Mouse (Mus musculus) left cerebral cortex, adult 9 months (tissue): ENCODE results near the gene Rabgap1.
"Not testable (repeated sequence)": the region's sequence is repeated elsewhere in the genome, so short reads cannot be mapped to it uniquely, and the experiment has no call there.

Experiments used
- DNase-seq, 2 experiments: peaks; one replicate each; pipeline ENCODE4 v3.0.0; 2022; ENCODE audit warnings: low spot score in 2 of 2

The Rabgap1 gene

DNA sequence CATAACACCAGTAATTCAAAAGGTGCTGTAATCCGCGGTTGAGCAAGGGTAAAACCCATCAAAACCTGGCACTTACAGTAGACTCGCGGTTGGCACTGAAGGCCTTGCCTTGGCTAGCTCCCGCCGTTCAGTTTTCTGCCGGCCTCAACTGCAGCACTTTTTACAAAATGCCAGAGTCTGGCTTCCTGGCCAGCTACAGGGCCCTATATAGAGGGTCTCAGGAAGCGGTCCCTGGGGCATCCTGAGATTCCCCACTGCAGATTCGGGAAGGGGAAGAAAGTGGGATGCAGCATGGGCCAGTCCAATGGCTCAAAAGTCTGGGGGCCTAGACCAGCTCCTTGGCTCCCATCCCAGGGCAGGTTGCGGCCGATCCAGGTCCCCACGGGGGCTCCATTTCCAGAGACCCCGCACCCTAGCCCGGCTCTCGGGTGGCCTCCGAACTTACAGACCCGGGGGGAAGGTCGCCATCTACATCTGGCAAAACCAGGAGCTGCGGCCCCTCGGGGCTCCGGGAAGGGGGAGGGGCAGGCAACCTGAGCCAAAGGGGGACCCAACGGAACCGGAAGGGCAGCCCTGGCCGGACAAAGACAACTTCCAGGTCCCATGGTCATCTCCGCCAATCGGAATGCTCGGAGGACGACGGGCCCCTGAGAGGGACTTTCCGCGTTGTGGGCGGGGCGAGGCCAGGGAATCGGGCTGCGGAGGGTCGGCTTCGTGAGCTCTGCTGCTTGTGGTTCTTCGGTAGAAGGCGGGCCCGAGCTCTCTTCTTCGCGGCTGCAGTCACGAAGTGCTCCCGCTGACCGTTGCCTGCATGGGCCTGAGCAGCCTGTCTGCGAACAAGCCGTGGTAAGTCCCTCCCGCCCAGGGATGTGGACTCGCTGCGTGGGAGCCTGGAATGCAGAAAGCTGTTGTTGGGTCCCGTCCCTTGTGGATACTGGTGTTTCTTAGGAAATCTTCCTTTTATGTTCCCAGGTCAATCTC, at the start of gene Rabgap1, which contains the start of the genes Zbtb26 and Zbtb6:
Gene Rabgap1, plus strand, starts transcription at position 669 of the 981 bp plus-strand sequence.
Gene Zbtb26, minus strand, starts transcription at position 525 of the 981 bp plus-strand sequence.
Gene Zbtb6, minus strand, starts transcription at position 561 of the 981 bp plus-strand sequence.
- peak; percentile 87 to 96 for DNase-seq

DNA sequence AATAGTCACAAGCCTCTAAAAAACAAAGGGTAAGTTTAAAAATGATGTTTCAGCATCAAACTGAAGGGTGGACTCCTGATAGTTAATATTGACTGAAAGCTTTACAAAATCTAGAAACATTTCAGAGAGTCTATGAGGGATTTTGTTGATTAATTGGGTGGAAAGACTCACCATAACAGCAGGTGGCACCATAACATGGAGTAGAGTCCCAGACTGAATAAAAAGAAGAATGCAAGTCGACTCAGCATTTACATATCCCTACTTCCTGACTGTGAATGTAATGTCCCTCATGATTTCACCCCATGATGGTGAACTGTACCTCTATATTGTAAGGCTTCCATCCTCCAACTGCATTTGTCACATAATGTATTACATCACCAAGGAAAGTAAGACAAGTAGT, 47.5 kb upstream of the Rabgap1 start:
- DNase-seq, result no peak

DNA sequence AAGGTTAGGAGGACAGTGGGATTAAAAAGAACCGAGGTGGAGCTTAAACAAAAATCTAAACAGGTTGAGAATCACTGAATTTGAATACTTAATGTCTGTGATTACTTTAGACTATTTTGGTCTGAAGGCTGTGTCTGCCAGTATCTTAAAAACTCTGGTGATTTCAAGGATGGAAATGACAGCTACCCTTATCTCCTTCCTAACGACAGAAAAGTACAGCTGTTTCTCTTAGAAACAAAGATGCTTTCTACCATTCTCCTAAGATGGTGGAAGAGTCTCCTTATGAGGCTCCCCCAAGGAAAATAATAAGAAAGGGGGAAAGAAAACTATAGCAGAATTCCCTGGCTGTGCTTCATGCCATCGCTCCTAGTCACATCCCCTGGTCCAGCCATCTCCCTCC, 21.2 kb upstream of the Rabgap1 start:
- no peak for DNase-seq

DNA sequence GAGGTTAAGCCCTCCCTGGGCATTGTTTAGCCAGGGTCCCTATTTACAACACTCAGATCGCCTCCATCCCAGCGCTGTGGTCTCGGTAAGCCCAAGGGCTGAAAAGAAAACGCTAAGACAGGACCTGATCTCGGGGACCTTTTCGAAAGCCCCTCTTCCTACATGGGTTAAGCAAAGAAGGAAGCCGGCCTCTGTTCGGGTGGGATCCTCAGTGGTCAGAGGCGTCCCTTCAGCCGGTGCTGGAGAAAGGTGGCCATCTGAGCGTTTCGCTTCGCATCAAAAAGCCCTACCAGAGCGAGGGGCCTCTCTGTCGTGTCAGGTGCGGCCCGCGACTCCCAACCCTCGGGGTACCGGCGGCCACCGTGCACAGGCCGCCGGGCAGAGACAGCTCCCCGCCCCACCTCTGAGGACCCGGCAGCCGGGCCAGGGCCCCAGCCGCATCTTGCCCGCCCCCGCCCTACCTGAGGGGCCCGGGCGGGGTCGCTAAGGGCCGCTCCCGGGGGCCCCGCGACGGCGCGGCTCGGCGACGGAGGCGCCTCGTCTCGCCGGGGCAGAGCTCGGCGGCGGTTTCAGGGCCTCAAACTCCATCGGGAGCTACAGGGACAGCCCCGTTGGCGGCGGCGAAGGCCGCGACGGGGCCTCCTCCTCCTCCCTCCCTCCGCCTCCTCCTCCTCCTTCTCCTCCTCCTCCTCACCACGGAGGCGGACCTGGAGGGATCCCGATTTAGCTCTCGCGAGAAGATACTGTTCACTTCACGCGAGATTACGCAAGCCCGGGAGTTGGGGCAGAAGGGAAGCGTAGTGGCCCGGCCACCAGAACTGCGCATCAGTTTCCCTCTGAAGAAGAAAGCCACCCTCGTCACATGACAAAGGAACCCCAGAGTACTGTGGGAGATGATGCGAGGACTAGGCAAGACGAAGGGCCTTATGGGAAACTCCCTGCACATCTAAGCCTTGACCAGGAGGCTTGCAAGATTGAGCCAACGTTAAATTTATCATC, 20.5 kb upstream of the Rabgap1 start, which contains the start of gene Rc3h2:
Gene Rc3h2, minus strand, starts transcription at position 598 of the 999 bp plus-strand sequence.
- peak; percentile 96 to 97 for DNase-seq

DNA sequence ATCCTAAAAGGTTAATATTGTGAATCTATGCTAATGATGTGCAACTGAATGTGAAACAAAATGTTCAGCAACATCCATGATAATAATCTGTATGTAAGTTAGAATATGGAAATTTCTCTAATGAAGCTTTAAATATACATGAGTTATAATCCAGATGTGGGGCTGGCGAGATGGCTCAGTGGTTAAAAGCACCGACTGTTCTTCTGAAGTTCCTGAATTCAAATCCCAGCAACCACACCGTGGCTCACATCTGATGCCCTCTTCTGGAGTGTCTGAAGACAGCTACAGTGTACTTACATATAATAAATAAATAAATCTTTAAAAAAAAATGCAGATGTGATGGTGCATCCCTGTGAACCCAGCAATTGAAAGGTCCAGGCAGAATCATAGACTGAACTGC, 19.4 kb upstream of the Rabgap1 start:
- no peak for DNase-seq

DNA sequence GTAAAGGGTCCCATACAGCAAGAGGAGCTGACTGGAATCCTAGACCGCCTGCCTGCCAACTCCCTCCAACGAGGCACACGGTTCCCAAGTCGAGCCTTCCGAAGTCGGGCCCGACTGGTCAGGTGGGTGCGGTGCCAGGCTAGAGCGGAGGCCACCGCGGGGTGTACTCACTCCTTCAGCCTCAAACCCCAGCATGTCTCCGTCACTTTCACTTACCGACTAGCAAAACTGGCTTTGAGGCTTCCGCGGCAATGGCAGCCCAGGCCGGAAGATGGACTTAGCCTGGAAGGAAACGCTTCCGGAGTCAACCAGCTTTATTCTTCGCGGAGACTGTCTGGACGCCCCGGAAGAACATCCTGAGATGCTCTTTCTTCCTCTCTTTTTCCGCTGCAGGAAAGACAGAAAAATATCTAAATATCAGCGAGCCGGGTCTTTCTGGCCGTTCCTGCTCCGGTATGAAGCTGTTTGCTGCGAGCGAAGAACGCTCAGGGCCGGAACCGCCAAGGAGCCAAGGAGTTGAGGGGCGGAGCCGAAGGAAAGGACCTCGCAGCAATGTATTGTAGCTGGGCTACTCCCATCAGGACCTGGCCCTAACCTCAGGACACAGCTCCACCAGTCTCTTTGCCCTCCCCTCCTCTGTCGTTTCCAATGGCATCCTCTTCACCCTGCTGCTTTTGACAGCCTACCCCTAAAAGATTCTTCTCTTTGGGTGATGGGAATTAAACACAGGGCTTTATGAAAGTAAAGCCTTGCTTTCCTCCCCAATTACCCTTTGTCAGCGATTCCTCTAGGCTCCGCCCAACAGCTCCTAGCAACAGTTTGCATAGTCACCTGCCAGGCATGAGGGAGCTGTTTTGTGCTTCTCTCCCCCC, 12.2 kb upstream of the Rabgap1 start:
- peak; percentile 71 to 86 for DNase-seq

DNA sequence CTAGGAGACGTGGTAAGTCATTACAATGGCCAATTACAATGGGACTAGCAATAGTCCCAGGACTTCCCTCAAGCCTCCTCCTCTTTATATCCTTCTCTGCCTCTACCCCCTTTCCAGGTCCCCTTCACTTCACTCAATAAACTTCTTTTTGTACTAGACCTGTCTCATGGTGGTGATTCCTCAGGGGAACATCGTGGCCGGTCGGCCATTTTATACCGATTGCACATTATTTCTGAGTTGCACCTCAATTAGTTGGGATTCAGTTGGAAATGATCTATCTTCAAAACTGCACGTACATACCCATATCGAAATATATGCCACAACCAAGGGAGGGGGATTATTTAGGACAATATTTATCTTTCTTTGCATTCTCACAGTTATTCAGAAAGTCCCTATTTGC, 11.5 kb upstream of the Rabgap1 start:
- DNase-seq, result no peak

DNA sequence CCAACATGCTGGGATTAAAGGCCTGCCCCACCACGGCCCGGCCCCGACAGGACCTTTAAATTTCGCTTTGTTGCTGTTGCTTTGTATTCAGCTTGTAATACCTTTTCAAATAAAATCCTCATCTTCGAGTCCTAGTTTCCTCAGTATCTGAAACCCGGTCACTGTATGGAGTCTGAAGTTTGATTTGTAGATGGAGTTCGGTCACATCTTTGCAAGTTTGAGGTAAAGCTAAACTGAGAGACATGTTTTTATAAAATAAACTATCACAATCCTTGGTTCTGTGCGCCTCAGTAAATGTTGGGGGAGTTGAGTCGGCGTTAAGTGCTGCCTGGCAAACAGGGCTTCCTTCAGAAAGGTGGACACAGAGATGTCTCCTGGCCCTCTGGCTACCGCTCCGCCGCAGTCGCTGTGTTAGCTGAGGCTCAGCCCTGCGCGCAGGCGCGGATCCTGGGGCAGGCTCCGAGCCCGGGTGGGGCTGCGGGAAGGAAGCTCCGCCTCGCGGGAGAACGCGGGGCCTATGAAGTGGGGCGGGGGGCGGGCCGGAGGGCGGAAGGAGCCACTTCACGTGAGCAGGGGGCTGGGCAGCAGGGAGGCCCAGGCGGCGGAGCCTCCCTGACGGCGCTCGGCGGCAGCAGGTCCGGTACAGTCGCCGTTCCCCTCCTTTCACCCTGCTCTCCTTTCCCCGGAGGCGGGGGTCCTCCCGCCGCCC, 8.7 kb downstream of the Rabgap1 start:
- DNase-seq, result peak; percentile 75 to 91

DNA sequence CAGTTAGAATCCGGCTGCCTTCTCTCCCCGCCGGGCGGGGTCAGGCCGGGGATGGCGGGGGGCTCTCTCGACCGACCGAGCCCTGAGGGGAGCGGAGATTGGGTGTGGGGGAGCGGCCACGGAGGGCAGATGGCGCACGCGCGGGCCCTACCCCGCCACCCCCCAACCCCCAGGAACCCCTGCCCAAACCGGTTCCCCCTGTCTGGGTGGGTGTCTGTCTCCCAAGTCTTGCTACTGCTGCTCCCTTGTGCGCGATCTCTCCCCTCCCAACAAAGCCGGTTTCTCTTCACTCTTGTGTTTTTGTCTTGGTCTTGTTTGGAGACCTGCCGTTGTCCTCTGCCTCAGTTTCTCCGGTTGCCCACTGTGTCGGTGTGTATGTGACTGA, 9.3 kb downstream of the Rabgap1 start:
- DNase-seq, result no peak

DNA sequence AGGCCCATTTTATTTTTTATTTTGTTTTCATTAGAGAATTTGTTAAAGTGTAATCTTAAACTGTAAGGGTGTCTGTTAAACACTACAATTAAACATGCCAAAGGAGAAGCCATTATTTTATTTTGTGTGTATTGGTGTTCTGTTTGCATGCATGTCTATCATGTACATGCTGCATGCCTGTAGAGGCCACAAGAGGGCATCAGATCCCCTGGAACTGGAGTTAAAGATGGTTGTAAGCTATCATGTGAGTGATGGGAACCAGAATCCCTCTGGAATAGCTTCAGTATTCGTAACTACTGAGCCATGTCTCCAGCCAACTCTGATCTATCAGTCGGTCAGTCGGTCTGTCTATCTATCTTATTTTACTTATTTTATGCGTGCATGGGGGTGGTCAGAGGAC, 17.6 kb downstream of the Rabgap1 start:
- no peak for DNase-seq

DNA sequence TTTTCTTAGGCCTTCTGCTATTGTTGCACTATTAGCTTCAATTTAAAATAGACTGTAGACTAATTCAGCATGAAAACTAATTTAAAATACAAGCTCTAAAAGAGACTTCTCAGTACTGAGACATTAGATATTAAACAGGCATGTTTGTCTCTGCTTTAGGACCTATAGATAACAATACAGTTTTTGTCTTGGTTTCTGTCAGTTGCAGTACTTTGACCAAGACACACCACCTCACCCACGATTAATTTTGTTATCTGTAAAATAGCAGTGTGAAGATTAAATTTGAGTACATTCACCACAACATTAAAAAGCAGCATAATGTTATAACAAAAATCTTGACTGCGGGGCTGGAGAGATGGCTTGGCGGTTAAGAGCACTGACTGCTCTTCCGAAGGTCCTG, 23.2 kb downstream of the Rabgap1 start:
- no peak for DNase-seq

DNA sequence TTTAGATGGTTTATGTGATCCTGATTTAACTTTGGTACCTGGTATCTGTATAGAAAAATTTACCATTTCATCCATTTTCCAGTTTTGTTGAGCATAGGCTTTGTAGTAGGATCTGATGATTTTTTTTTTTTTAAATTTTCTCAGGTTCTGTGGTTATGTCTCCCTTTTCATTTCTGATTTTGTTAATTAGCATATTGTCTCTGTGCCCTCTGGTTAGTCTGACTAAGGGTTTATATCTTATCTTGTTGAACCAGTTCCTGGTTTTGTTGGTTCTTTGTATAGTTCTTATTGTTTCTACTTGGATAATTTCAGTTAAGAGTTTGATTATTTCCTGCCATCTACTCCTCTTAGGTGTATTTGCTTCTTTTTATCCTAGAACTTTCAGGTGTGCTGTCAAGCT, 36.5 kb downstream of the Rabgap1 start:
- DNase-seq, result no peak

DNA sequence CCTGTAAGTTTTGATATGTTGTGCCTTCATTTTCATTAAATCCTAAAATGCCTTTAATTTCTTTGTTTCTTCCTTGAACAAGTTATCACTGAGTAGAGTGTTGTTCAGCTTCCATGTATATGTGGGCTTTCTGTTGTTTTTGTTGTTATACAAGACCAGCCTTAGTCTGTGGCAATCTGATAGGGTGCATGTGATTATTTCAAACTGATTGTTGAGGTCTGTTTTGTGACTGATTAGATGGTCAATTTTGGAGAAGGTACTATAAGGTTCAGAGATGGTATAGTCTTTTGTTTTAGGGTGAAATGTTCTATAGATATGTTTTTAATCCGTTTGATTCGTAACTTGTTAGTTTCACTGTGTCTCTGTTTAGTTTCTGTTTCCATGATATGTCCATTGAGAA, 37.0 kb downstream of the Rabgap1 start:
- DNase-seq, result no peak

DNA sequence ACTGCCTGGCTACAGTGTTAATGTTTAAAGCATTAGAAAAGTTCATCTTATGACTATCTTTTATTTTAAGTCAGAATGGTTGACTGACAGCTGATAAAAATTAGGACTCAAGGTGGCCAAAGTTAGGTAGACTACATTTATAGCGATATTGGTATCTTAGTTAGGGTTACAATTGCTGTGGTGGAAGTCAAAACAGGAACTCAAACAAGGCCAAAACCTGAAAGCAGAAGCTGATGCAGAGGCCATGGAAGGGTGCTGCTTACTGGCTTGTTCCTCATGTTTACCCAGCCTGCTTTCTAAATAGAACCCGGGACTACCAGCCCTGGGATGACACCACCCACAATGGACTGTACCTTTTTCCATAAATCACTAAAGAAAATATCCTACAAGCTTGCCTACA, 41.1 kb downstream of the Rabgap1 start:
- no peak for DNase-seq

DNA sequence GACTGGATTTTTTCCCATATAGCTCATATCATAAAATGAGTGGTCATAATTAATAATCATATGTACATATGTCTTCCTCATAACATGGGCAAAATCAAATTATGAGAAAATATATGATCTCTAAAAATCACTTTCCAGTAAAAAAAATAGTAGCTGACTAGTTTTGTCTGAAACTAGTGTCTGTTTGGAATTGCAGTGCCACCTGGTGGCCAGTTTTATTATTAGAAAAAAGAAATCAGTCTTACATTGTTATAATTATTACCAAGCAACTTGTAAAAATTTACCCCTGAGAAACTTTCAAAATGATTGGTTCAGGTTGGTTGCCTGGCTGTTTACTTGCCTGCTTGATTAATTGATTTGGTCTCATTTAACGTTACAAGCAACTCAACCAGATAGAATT, 42.3 kb downstream of the Rabgap1 start:
- peak in 1 of 2 experiments; percentile 12 for DNase-seq

DNA sequence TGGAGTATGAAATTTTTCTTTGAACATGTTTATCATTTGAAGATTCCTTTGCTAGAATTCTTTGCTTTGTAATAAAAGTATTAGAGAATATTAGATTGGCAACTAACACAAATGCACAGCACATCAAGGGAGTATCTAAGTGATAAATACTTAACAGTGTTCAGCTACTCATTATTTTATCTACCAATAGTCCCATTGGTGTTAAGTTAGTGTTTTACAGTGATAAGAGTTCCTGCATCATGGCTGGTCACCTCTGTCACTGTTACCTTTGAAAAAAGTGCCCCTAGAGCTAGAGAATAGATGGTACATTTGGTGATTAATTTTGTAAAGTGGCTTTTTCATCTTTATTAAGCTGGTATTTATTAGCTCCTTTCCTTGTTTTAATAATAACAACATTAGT, 43.3 kb downstream of the Rabgap1 start:
- no peak for DNase-seq

DNA sequence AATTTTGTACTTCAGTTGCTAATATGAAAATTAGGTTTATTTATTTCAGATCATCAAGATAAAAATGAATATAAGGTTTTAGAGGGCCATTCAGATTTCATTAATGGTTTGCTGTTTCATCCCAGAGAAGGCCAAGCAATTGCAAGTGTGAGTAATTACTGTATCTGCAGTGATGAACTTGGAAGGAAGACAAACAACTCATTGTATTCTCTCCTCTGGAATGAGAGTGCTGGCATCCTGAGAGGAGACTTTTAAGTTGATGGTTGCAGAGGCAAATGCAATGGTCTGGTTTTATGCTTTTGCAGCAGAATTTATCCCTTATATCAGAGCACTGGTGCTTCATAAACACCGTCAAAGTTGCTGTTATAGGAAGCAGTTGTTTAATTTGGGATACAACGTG, 45.9 kb downstream of the Rabgap1 start:
- DNase-seq, result no peak

DNA sequence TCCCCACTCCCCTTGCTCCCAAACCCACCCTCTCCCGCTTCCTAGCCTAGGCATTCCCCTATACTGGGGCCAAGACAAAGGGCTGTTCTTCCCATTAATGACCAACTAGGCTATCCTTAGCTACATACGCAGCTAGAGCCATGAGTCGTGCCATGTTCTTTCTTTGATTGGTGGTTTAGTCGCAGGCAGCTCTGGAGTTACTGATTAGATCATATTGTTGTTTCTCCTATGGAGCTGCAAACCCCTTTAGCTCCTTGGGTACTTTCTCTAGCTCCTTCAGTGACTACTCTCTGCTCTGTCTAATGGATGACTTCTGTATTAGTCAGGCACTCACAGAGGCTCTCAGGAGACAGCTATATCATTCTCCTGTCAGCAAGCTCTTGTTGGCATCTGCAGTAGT, 54.2 kb downstream of the Rabgap1 start:
- no peak for DNase-seq

DNA sequence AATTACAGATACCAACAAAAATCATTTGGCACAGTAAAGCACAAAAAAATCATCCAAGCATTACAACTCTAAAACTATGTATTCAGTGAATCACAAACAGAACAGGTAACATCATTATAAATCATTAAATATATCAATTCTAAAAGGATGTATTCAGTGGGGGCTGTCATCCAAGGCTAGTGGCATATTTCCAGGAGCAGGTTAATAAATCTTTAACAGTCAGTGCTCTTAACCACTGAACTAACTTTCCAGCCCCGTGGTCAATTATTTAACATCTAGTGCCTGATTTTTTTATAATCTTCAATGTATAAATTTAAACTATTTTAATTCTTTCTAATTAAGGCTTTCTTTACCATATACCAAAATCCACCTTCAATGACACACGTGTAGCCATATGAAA, 62.8 kb downstream of the Rabgap1 start:
- DNase-seq, result not testable (repeated sequence)

DNA sequence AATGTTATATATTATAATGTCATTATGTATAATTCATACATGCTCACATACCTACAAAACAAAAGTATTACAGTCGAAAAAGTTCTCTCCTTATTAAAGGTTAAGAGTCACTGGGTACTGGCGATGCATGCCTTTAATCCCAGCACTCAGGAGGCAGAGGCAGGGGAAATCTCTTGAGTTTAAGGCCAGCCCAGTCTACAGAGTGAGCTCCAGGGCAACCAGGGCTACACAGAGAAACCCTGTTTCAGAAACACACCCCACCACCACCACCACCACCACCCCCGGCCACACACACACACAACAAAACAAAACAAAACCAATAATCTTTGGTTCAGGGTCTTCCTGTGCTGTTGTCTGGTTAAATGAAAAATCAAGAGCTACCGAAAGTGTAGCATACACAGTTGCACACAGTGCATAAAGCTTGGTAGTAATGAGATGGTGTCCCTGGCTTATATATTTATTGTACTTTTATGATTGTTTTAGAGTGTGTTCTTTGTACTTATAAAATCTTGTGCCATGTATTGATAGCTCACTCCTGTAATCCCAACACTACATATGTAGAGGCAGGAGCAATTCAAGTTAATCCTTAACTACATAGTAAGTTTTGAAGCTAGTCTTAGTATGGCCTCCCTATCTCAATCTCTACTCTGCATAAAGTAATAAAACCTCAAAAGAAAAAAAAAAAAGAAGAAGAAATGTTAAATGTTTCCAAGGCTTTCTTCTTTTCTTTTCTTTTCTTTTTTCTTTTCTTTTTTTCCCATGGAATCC, 68.2 kb downstream of the Rabgap1 start:
- no peak for DNase-seq
